Mouse (Mus musculus) liver, adult 2 months (tissue): ENCODE data around the gene Gm20716. TPM values are rescaled to one million over a fixed set of nuclear protein-coding genes. Genes with fewer than 3 reads are reported as not detected.
A peak's percentile ranks its signal among the peaks of the same experiment; 100 is the strongest.

Experiments used
- DNase-seq: peaks from one replicate; pipeline ENCODE4 v3.0.0-alpha.2; 2011; ENCODE audit warnings: low read depth, low spot score; ENCODE audit errors: extremely low read depth
- H3K27ac ChIP-seq: fragments of 200-500 bp; replicated peaks from 2 replicates; pipeline ENCODE4 v1.5.1; 2012; ENCODE audit warnings: low read depth, mild to moderate bottlenecking, control low read depth, inconsistent platforms, low read length; ENCODE audit not compliant: insufficient read depth
- H3K27me3 ChIP-seq: fragments of 200-500 bp; 2 replicates; pipeline ENCODE4 v1.6.1; 2012; ENCODE audit warnings: mild to moderate bottlenecking, moderate library complexity, low read length, inconsistent platforms; ENCODE audit not compliant: control insufficient read depth, insufficient read depth
- H3K36me3 ChIP-seq: fragments of 200-500 bp; 2 replicates; pipeline ENCODE4 v1.6.1; 2012; ENCODE audit warnings: low read length, inconsistent platforms; ENCODE audit not compliant: control insufficient read depth, insufficient read depth
- H3K4me1 ChIP-seq: fragments of 200-500 bp; 2 replicates; pipeline ENCODE4 v1.6.1; 2011; ENCODE audit warnings: low read length; ENCODE audit not compliant: control insufficient read depth, insufficient read depth
- H3K4me3 ChIP-seq: fragments of 200-500 bp; 2 replicates; pipeline ENCODE4 v1.5.1; 2011; ENCODE audit warnings: low read depth, mild to moderate bottlenecking, control low read depth, low read length, moderate library complexity; ENCODE audit not compliant: insufficient read depth
- H3K79me2 ChIP-seq: fragments of 200-500 bp; 2 replicates; pipeline ENCODE4 v1.6.1; 2012; ENCODE audit warnings: inconsistent platforms, mild to moderate bottlenecking, low read length, moderate library complexity; ENCODE audit not compliant: control insufficient read depth, insufficient read depth
- H3K9ac ChIP-seq: fragments of 200-500 bp; 2 replicates; pipeline ENCODE4 v1.6.1; 2012; ENCODE audit warnings: low read depth, mild to moderate bottlenecking, control low read depth, inconsistent platforms, low read length
- CTCF ChIP-seq: fragments of 200-500 bp; IDR thresholded peaks from 2 replicates; pipeline ENCODE4 v1.5.1; 2011; ENCODE audit warnings: low read depth, low read length, control low read depth
- POLR2A ChIP-seq: fragments of 200-500 bp; IDR thresholded peaks from 2 replicates; pipeline ENCODE4 v1.6.1; 2011; ENCODE audit warnings: low read length, control low read depth; ENCODE audit not compliant: insufficient read depth; ENCODE audit errors: extremely low read depth
- WGBS: fragments of 180-500 bp; shearing (Covaris S2); methylation state at CpG from one replicate; pipeline ENCODE4 v1.1.7; 2018; 5-methylcytosine and 5-hydroxymethylcytosine counted together
- polyA plus RNA-seq: library from polyadenylated mRNA; depleted of rRNA; stranded (reverse); fragments of >200 nt; gene quantifications from 2 replicates; pipeline ENCODE4 v1.2.3, GENCODE M21; 2012; rRNA removed
- total RNA-seq: library from RNA; depleted of rRNA; stranded (reverse); fragments of >200 nt; gene quantifications from 2 replicates; pipeline ENCODE4 v1.2.3, GENCODE M21; 2014; rRNA removed

Gm20716 gene
- 25.8 and 26.4 TPM in 2 replicates for total RNA-seq
- polyA plus RNA-seq: 2.3 and 2.4 TPM in 2 replicates

- peaks cover 18% of the 10 kb centered on the region for H3K36me3 ChIP-seq
- peaks cover 15% of the 10 kb centered on the region for H3K4me1 ChIP-seq
- peak within 1 kb of the TSS; percentile 92 for H3K9ac ChIP-seq
- no peak for TF ChIP-seq CTCF
- peak; percentile 94 for TF ChIP-seq POLR2A
- H3K27ac ChIP-seq: peak within 1 kb of the TSS; percentile 92
- no peaks in the 10 kb centered on the region for H3K27me3 ChIP-seq
- WGBS: under 1% methylated on average over 73 of the region's 73 CpGs
- peak within 1 kb of the TSS; percentile 94 for H3K4me3 ChIP-seq
- peaks cover 36% of the 10 kb centered on the region for H3K79me2 ChIP-seq
- peak; percentile 81 for DNase-seq
Observed at GRCm38 (mm10) chr2:168230026-168230728, at the start of gene Gm20716, which contains the start of the genes Dpm1 and Mocs3. Gene Gm20716, minus strand, starts transcription at chr2:168230364. Gene Dpm1, minus strand, starts transcription at chr2:168230591. Gene Mocs3, plus strand, starts transcription at chr2:168230622.

GRCm38 (mm10) chr2:168274374-168274935 lies 44.3 kb upstream of the Gm20716 start:
- Histone ChIP-seq H3K9ac (no peak overlapping the region), H3K4me3 (no peak overlapping the region), H3K36me3 (no peaks in the 10 kb centered on the region), H3K27ac (no peak overlapping the region), H3K79me2 (no peaks in the 10 kb centered on the region), H3K27me3 (0 out of 2 replicates have a peak, but pooled peaks cover 2% of the 10 kb centered on the region), H3K4me1 (no peaks in the 10 kb centered on the region)
- peak; percentile 83 for TF ChIP-seq CTCF
- no peak for TF ChIP-seq POLR2A
- peak; percentile 10 for DNase-seq
- 8% methylated on average over 11 of the region's 11 CpGs for WGBS

GRCm38 (mm10) chr2:168273387-168273786 lies 43.2 kb upstream of the Gm20716 start:
- Histone ChIP-seq H3K36me3 (no peaks in the 10 kb centered on the region), H3K27ac (no peak overlapping the region), H3K4me3 (no peak overlapping the region), H3K27me3 (0 out of 2 replicates have a peak, but pooled peaks cover 6% of the 10 kb centered on the region), H3K4me1 (no peaks in the 10 kb centered on the region), H3K9ac (no peak overlapping the region), H3K79me2 (no peaks in the 10 kb centered on the region)
- TF ChIP-seq POLR2A (no peak), CTCF (no peak)
- 39% methylated on average over 9 of the region's 9 CpGs for WGBS
- DNase-seq: no peak

- Histone ChIP-seq H3K79me2 (no peaks in the 10 kb centered on the region), H3K4me3 (no peak overlapping the region), H3K27ac (no peak overlapping the region), H3K27me3 (0 out of 2 replicates have a peak, but pooled peaks cover 9% of the 10 kb centered on the region), H3K4me1 (no peaks in the 10 kb centered on the region), H3K36me3 (no peaks in the 10 kb centered on the region), H3K9ac (no peak overlapping the region)
- TF ChIP-seq POLR2A: no peak
- peak; percentile 56 for TF ChIP-seq CTCF
- DNase-seq: no peak
- 24% methylated on average over 7 of the region's 7 CpGs for WGBS
Observed at GRCm38 (mm10) chr2:168268033-168268432, 37.9 kb upstream of the Gm20716 start.

- H3K27ac ChIP-seq: no peak overlapping the region
- H3K9ac ChIP-seq: no peak overlapping the region
- no peak for TF ChIP-seq CTCF
- no peak for TF ChIP-seq POLR2A
- H3K79me2 ChIP-seq: no peaks in the 10 kb centered on the region
- no peaks in the 10 kb centered on the region for H3K27me3 ChIP-seq
- no peak overlapping the region for H3K4me3 ChIP-seq
- H3K36me3 ChIP-seq: no peaks in the 10 kb centered on the region
- 89% methylated on average over 10 of the region's 10 CpGs for WGBS
- no peak for DNase-seq
- no peaks in the 10 kb centered on the region for H3K4me1 ChIP-seq
Observed at GRCm38 (mm10) chr2:168260900-168261299, 30.7 kb upstream of the Gm20716 start.

- 75% methylated on average over 3 of the region's 3 CpGs for WGBS
- H3K27me3 ChIP-seq: no peaks in the 10 kb centered on the region
- no peak for TF ChIP-seq POLR2A
- TF ChIP-seq CTCF: no peak
- H3K4me3 ChIP-seq: no peak overlapping the region
- no peak for DNase-seq
- H3K79me2 ChIP-seq: no peaks in the 10 kb centered on the region
- no peak overlapping the region for H3K9ac ChIP-seq
- H3K27ac ChIP-seq: no peak overlapping the region
- H3K4me1 ChIP-seq: no peaks in the 10 kb centered on the region
- no peaks in the 10 kb centered on the region for H3K36me3 ChIP-seq
Observed at GRCm38 (mm10) chr2:168260124-168260523, 30.0 kb upstream of the Gm20716 start.
